Mouse (Mus musculus): ENCODE results near the gene 9230112D13Rik. TPM values are rescaled to one million over a fixed set of nuclear protein-coding genes. Genes with fewer than 3 reads are reported as not detected.

Gene 9230112D13Rik
- polyA plus RNA-seq, 1 experiment from 2014 or later, result not detected

GRCm38 (mm10) chr14:34505309-34505708 is 17.3 kb downstream of the 9230112D13Rik start:
- 55% methylated on average over 7 of the region's 7 CpGs for WGBS
- Histone ChIP-seq H3K27me3 (replicated peaks; ENCODE audit: control insufficient read depth, insufficient read depth, low read length) (0 out of 2 replicates have a peak, but pooled peaks cover 5% of the 10 kb centered on the region), H3K4me3 (ENCODE audit: low read length) (no peak overlapping the region), H3K4me2 (ENCODE audit: low read depth, low read length) (no peak overlapping the region), H3K4me1 (ENCODE audit: control insufficient read depth, insufficient read depth, low read length) (peaks cover 11% of the 10 kb centered on the region), H3K27ac (ENCODE audit: low read length) (no peak overlapping the region), H3K36me3 (ENCODE audit: control insufficient read depth, insufficient read depth, low read length) (no peaks in the 10 kb centered on the region), H3K9me3 (ENCODE audit: control insufficient read depth, low read length) (no peaks in the 10 kb centered on the region), H3K9ac (ENCODE audit: low read depth, low read length) (no peak overlapping the region)
- ATAC-seq, result peak; percentile 43

- Histone ChIP-seq H3K9me3 (ENCODE audit: control insufficient read depth, low read length) (no peaks in the 10 kb centered on the region), H3K36me3 (ENCODE audit: control insufficient read depth, insufficient read depth, low read length) (no peaks in the 10 kb centered on the region), H3K4me3 (ENCODE audit: low read length) (no peak overlapping the region), H3K9ac (ENCODE audit: low read depth, low read length) (no peak overlapping the region), H3K27me3 (replicated peaks; ENCODE audit: control insufficient read depth, insufficient read depth, low read length) (0 out of 2 replicates have a peak, but pooled peaks cover 5% of the 10 kb centered on the region), H3K4me1 (ENCODE audit: control insufficient read depth, insufficient read depth, low read length) (peaks cover 21% of the 10 kb centered on the region), H3K4me2 (ENCODE audit: low read depth, low read length) (no peak overlapping the region), H3K27ac (ENCODE audit: low read length) (no peak overlapping the region)
- ATAC-seq, result no peak
- WGBS, result 88% methylated on average over 5 of the region's 5 CpGs
Observed at GRCm38 (mm10) chr14:34504377-34504776, 18.2 kb downstream of the 9230112D13Rik start.

- Histone ChIP-seq H3K9me3 (ENCODE audit: control insufficient read depth, low read length) (no peaks in the 10 kb centered on the region), H3K27ac (ENCODE audit: low read length) (peak overlapping the region; percentile 48; the same call in 1 of the 2 replicates), H3K9ac (ENCODE audit: low read depth, low read length) (no peak overlapping the region), H3K27me3 (replicated peaks; ENCODE audit: control insufficient read depth, insufficient read depth, low read length) (0 out of 2 replicates have a peak, but pooled peaks cover 5% of the 10 kb centered on the region), H3K36me3 (ENCODE audit: control insufficient read depth, insufficient read depth, low read length) (no peaks in the 10 kb centered on the region), H3K4me3 (ENCODE audit: low read length) (no peak overlapping the region), H3K4me2 (ENCODE audit: low read depth, low read length) (peak overlapping the region; percentile 6; the same call in 1 of the 2 replicates), H3K4me1 (ENCODE audit: control insufficient read depth, insufficient read depth, low read length) (peaks cover 24% of the 10 kb centered on the region)
- WGBS, result 63% methylated on average over 6 of the region's 6 CpGs
- no peak for ATAC-seq
Observed at GRCm38 (mm10) chr14:34503759-34504158, 18.8 kb downstream of the 9230112D13Rik start.

GRCm38 (mm10) chr14:34503325-34503647 is 19.3 kb downstream of the 9230112D13Rik start, which contains the start of gene Bmpr1a:
Bmpr1a (minus strand) TSS chr14:34503341.
- peak within 1 kb of the TSS; percentile 98 for H3K9ac ChIP-seq (ENCODE audit: low read depth, low read length)
- ATAC-seq, result no peak
- WGBS, result 11% methylated on average over 15 of the region's 15 CpGs
- H3K36me3 ChIP-seq (ENCODE audit: control insufficient read depth, insufficient read depth, low read length), result no peaks in the 10 kb centered on the region
- H3K27me3 ChIP-seq (replicated peaks; ENCODE audit: control insufficient read depth, insufficient read depth, low read length), result 0 out of 2 replicates have a peak, but pooled peaks cover 5% of the 10 kb centered on the region
- H3K9me3 ChIP-seq (ENCODE audit: control insufficient read depth, low read length), result no peaks in the 10 kb centered on the region
- peak within 1 kb of the TSS; percentile 90 for H3K4me3 ChIP-seq (ENCODE audit: low read length)
- peak within 1 kb of the TSS; percentile 97 for H3K27ac ChIP-seq (ENCODE audit: low read length)
- H3K4me2 ChIP-seq (ENCODE audit: low read depth, low read length), result peak within 1 kb of the TSS; percentile 68
- H3K4me1 ChIP-seq (ENCODE audit: control insufficient read depth, insufficient read depth, low read length), result peaks cover 24% of the 10 kb centered on the region

- H3K4me3 ChIP-seq (ENCODE audit: low read length), result peak overlapping the region; percentile 90
- peaks cover 19% of the 10 kb centered on the region for H3K4me1 ChIP-seq (ENCODE audit: control insufficient read depth, insufficient read depth, low read length)
- H3K36me3 ChIP-seq (ENCODE audit: control insufficient read depth, insufficient read depth, low read length), result no peaks in the 10 kb centered on the region
- H3K27ac ChIP-seq (ENCODE audit: low read length), result peak overlapping the region; percentile 97
- no peaks in the 10 kb centered on the region for H3K9me3 ChIP-seq (ENCODE audit: control insufficient read depth, low read length)
- peak overlapping the region; percentile 68 for H3K4me2 ChIP-seq (ENCODE audit: low read depth, low read length)
- H3K9ac ChIP-seq (ENCODE audit: low read depth, low read length), result peak overlapping the region; percentile 98
- ATAC-seq, result peak; percentile 85
- 0 out of 2 replicates have a peak, but pooled peaks cover 5% of the 10 kb centered on the region for H3K27me3 ChIP-seq (replicated peaks; ENCODE audit: control insufficient read depth, insufficient read depth, low read length)
- under 1% methylated on average over 94 of the region's 115 CpGs for WGBS
Observed at GRCm38 (mm10) chr14:34502475-34503324, 19.9 kb downstream of the 9230112D13Rik start.

- 0 out of 2 replicates have a peak, but pooled peaks cover 5% of the 10 kb centered on the region for H3K27me3 ChIP-seq (replicated peaks; ENCODE audit: control insufficient read depth, insufficient read depth, low read length)
- peak overlapping the region; percentile 68 for H3K4me2 ChIP-seq (ENCODE audit: low read depth, low read length)
- H3K27ac ChIP-seq (ENCODE audit: low read length), result peak overlapping the region; percentile 97
- no peaks in the 10 kb centered on the region for H3K9me3 ChIP-seq (ENCODE audit: control insufficient read depth, low read length)
- peak overlapping the region; percentile 98 for H3K9ac ChIP-seq (ENCODE audit: low read depth, low read length)
- H3K36me3 ChIP-seq (ENCODE audit: control insufficient read depth, insufficient read depth, low read length), result no peaks in the 10 kb centered on the region
- WGBS, result 0% methylated on average over 68 of the region's 77 CpGs
- peak; percentile 29 for ATAC-seq
- H3K4me1 ChIP-seq (ENCODE audit: control insufficient read depth, insufficient read depth, low read length), result peaks cover 19% of the 10 kb centered on the region
- H3K4me3 ChIP-seq (ENCODE audit: low read length), result peak overlapping the region; percentile 90
Observed at GRCm38 (mm10) chr14:34501804-34502474, 20.7 kb downstream of the 9230112D13Rik start.

GRCm38 (mm10) chr14:34501447-34501803 is 21.2 kb downstream of the 9230112D13Rik start:
- no peak for ATAC-seq
- Histone ChIP-seq H3K27me3 (replicated peaks; ENCODE audit: control insufficient read depth, insufficient read depth, low read length) (0 out of 2 replicates have a peak, but pooled peaks cover 4% of the 10 kb centered on the region), H3K4me3 (ENCODE audit: low read length) (peak overlapping the region; percentile 90), H3K9ac (ENCODE audit: low read depth, low read length) (peak overlapping the region; percentile 98), H3K36me3 (ENCODE audit: control insufficient read depth, insufficient read depth, low read length) (no peaks in the 10 kb centered on the region), H3K4me1 (ENCODE audit: control insufficient read depth, insufficient read depth, low read length) (peaks cover 20% of the 10 kb centered on the region), H3K27ac (ENCODE audit: low read length) (peak overlapping the region; percentile 97), H3K4me2 (ENCODE audit: low read depth, low read length) (peak overlapping the region; percentile 68), H3K9me3 (ENCODE audit: control insufficient read depth, low read length) (no peaks in the 10 kb centered on the region)
- under 1% methylated on average over 16 of the region's 16 CpGs for WGBS

- Histone ChIP-seq H3K36me3 (ENCODE audit: control insufficient read depth, insufficient read depth, low read length) (no peaks in the 10 kb centered on the region), H3K27me3 (replicated peaks; ENCODE audit: control insufficient read depth, insufficient read depth, low read length) (no peaks in the 10 kb centered on the region), H3K4me1 (ENCODE audit: control insufficient read depth, insufficient read depth, low read length) (peaks cover 22% of the 10 kb centered on the region), H3K4me3 (ENCODE audit: low read length) (peak overlapping the region; percentile 22; the same call in 1 of the 2 replicates), H3K4me2 (ENCODE audit: low read depth, low read length) (peak overlapping the region; percentile 68), H3K9ac (ENCODE audit: low read depth, low read length) (peak overlapping the region; percentile 15; the same call in 1 of the 2 replicates), H3K9me3 (ENCODE audit: control insufficient read depth, low read length) (no peaks in the 10 kb centered on the region), H3K27ac (ENCODE audit: low read length) (no peak overlapping the region)
- 14% methylated on average over 4 of the region's 4 CpGs for WGBS
- no peak for ATAC-seq
Observed at GRCm38 (mm10) chr14:34500309-34500708, 22.3 kb downstream of the 9230112D13Rik start.

GRCm38 (mm10) chr14:34499664-34500063 is 22.9 kb downstream of the 9230112D13Rik start:
- 54% methylated on average over 4 of the region's 4 CpGs for WGBS
- H3K9me3 ChIP-seq (ENCODE audit: control insufficient read depth, low read length), result no peaks in the 10 kb centered on the region
- ATAC-seq, result no peak
- H3K4me3 ChIP-seq (ENCODE audit: low read length), result no peak overlapping the region
- H3K9ac ChIP-seq (ENCODE audit: low read depth, low read length), result no peak overlapping the region
- H3K27me3 ChIP-seq (replicated peaks; ENCODE audit: control insufficient read depth, insufficient read depth, low read length), result no peaks in the 10 kb centered on the region
- peaks cover 22% of the 10 kb centered on the region for H3K4me1 ChIP-seq (ENCODE audit: control insufficient read depth, insufficient read depth, low read length)
- peak overlapping the region; percentile 68; the same call in 1 of the 2 replicates for H3K4me2 ChIP-seq (ENCODE audit: low read depth, low read length)
- H3K27ac ChIP-seq (ENCODE audit: low read length), result no peak overlapping the region
- no peaks in the 10 kb centered on the region for H3K36me3 ChIP-seq (ENCODE audit: control insufficient read depth, insufficient read depth, low read length)
